Mouse (Mus musculus) bone marrow macrophage, adult 2 months (primary cell): ENCODE measurements around the gene Hist2h2be.

ENCODE experiments used
- CTCF ChIP-seq: IDR thresholded peaks from 2 replicates; pipeline ENCODE4 v1.5.1; 2012; ENCODE audit warnings: low read depth, mild to moderate bottlenecking, low read length, moderate library complexity
- POLR2A ChIP-seq: IDR thresholded peaks from 2 replicates; pipeline ENCODE4 v1.6.1; 2012; ENCODE audit warnings: mild to moderate bottlenecking, low read depth, low read length, borderline replicate concordance

DNA sequence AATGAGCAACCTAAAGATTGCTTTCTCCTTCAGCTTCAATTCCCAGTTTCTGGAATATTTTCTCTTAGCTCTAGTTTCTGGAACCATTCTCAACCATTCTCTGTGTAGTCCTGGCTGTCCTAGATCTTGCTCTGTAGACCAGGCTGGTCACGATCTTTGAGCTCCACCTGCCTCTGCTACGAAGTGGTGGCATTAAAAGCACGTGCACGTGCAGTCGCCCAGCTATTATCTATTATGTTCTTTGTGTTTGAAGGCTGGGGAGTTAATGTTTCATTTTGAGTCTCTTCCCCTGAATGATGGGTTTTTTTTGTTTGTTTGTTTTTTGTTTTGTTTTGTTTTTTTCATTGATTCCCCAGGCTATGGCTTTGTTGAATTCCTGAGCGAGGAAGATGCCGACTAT is 47.7 kb upstream of the Hist2h2be start:
- no peak for TF ChIP-seq CTCF
- TF ChIP-seq POLR2A = no peak
